Mouse (Mus musculus) gastrocnemius, adult 8-10 months (tissue): ENCODE results near the gene Pcdh7. TPM values are rescaled to one million over a fixed set of nuclear protein-coding genes. Genes with fewer than 3 reads are reported as not detected.
"Not testable (repeated sequence)": the region's sequence is repeated elsewhere in the genome, so short reads cannot be mapped to it uniquely, and the experiment has no call there.

Experiments used
- DNase-seq, 2 experiments: peaks; one replicate each; pipeline ENCODE4 v3.0.0; 2022; ENCODE audit warnings: low spot score in 2 of 2
- total RNA-seq, 4 experiments: library from RNA; stranded (reverse); gene quantifications; 2 replicates each; pipeline ENCODE4 v1.2.4; 2022

Gene Pcdh7
- total RNA-seq: 1 to 10 TPM; 1.7 to 2.5 (median 2.1) TPM

GRCm38 (mm10) chr5:57717906-57718875 is at the start of gene Pcdh7:
TSS of gene Pcdh7 (plus strand) at chr5:57717967.
- DNase-seq: peak; percentile 5 to 14

GRCm38 (mm10) chr5:57676970-57677369 is 40.8 kb upstream of the Pcdh7 start:
- not testable (repeated sequence) for DNase-seq

GRCm38 (mm10) chr5:57708396-57708795 is 9.4 kb upstream of the Pcdh7 start:
- no peak for DNase-seq

GRCm38 (mm10) chr5:57713980-57714379 is 3.8 kb upstream of the Pcdh7 start:
- DNase-seq: no peak

- peak; percentile 5 to 7 for DNase-seq
Measured at GRCm38 (mm10) chr5:57714621-57715523, 2.9 kb upstream of the Pcdh7 start.

GRCm38 (mm10) chr5:57715524-57716400 is 2.0 kb upstream of the Pcdh7 start:
- peak; percentile 35 to 58 for DNase-seq

- peak; percentile 21 to 31 for DNase-seq
Measured at GRCm38 (mm10) chr5:57716421-57717237, 1.1 kb upstream of the Pcdh7 start.

- DNase-seq: peak; percentile 7 to 29
Measured at GRCm38 (mm10) chr5:57717238-57717905, 395 bp upstream of the Pcdh7 start.

- DNase-seq: peak; percentile 18 to 27
Measured at GRCm38 (mm10) chr5:57718876-57719593, 1.3 kb downstream of the Pcdh7 start.

GRCm38 (mm10) chr5:57719594-57720185 is 1.9 kb downstream of the Pcdh7 start:
- DNase-seq: peak; percentile 26 to 36

GRCm38 (mm10) chr5:57720206-57720880 is 2.6 kb downstream of the Pcdh7 start:
- DNase-seq: no peak

GRCm38 (mm10) chr5:57721148-57721712 is 3.5 kb downstream of the Pcdh7 start:
- DNase-seq: no peak

- DNase-seq: no peak
Measured at GRCm38 (mm10) chr5:57721927-57722326, 4.2 kb downstream of the Pcdh7 start.

GRCm38 (mm10) chr5:57733451-57733850 is 15.7 kb downstream of the Pcdh7 start:
- no peak for DNase-seq

- DNase-seq: no peak
Measured at GRCm38 (mm10) chr5:57735723-57736122, 18.0 kb downstream of the Pcdh7 start.

GRCm38 (mm10) chr5:57742924-57743323 is 25.2 kb downstream of the Pcdh7 start:
- DNase-seq: no peak

- DNase-seq: no peak
Measured at GRCm38 (mm10) chr5:57743956-57744661, 26.3 kb downstream of the Pcdh7 start.
